ENCODE assay signal across 8 mouse cellular contexts in genomic region chr6:125330626-125331326, GRCm38 (mm10). TPM values are rescaled to one million over a fixed set of nuclear protein-coding genes. Genes with fewer than 3 reads are reported as not detected.
DNase-seq lines count a peak whose midpoint lies in the region; ATAC-seq lines count a peak whose summit lies in the region.

No protein-coding gene starts in this region.

- intact Hi-C loops in gastrocnemius, postnatal 36 days (cut with DNase I): no loop called here
- intact Hi-C loops in left cerebral cortex, postnatal 25 days (cut with DNase I): no loop called here

- H3K4me1 ChIP-seq in intestine, embryonic 15.5 days (replicated peaks): 0 out of 2 replicates have a peak, but pooled peaks cover 2% of the 10 kb centered on the region

- DNase-seq in adrenal gland, postnatal 14 days: peak; percentile 97
- DNase-seq in embryo, embryonic 10.5 days (ENCODE audit: low spot score): peak; percentile 89
- DNase-seq in gastrocnemius, postnatal 36 days: peak; percentile 84 to 90
- DNase-seq in left cerebral cortex, postnatal 25 days (ENCODE audit: low spot score in 2 of 2): peak; percentile 60 to 73
- peak; percentile 75 for DNase-seq in right cerebral cortex, postnatal 14 days

- 0 out of 2 replicates have a peak overlapping the region, but pooled peaks have one; percentile 37 for H3K27ac ChIP-seq in intestine, embryonic 15.5 days

- H3K27me3 ChIP-seq in intestine, embryonic 15.5 days (replicated peaks): no peaks in the 10 kb centered on the region

- H3K4me2 ChIP-seq in intestine, embryonic 15.5 days (replicated peaks): peak overlapping the region; percentile 82

- peak overlapping the region; percentile 57 for H3K9ac ChIP-seq in intestine, embryonic 15.5 days

- ATAC-seq in intestine, embryonic 15.5 days: peak; percentile 96
- ATAC-seq in megakaryocyte progenitor cell, adult 5-6 weeks (replicated peaks; ENCODE audit: poor library complexity): peak; percentile 72
- ATAC-seq in erythroid progenitor cell, adult 5-6 weeks (replicated peaks; ENCODE audit: low FRiP score, poor library complexity, severe bottlenecking): no peak

- peak overlapping the region; percentile 55 for H3K4me3 ChIP-seq in intestine, embryonic 15.5 days (replicated peaks)

- H3K9me3 ChIP-seq in intestine, embryonic 15.5 days: no peaks in the 10 kb centered on the region

- under 1% methylated on average over 39 of the region's 39 CpGs for WGBS in intestine, embryonic 15.5 days

- H3K36me3 ChIP-seq in intestine, embryonic 15.5 days: no peaks in the 10 kb centered on the region

RNA-seq across cellular contexts. Expression of gene Scnn1a, which starts 10.3 kb away (rescaled TPM):
- 1.0 and 1.9 TPM in 2 replicates for total RNA-seq in adrenal gland, postnatal 14 days (2021)
- total RNA-seq in gastrocnemius, postnatal 36 days (2021): under 1 TPM; 0.15 to 0.36 TPM
- polyA plus RNA-seq in intestine, embryonic 15.5 days (2015; fragmentation: Nextera tagmentation; extraction: Ambion mirVana): 2.6 and 3.3 TPM in 2 replicates
- 1 to 10 TPM; 2.4 to 2.6 TPM for total RNA-seq in left cerebral cortex, postnatal 25 days (2021)
- 21.8 and 22.9 TPM in 2 replicates for total RNA-seq in megakaryocyte progenitor cell, adult 5-6 weeks (2015)
- total RNA-seq in megakaryocyte progenitor cell, adult 5-6 weeks (2017): 0.75 and 1.7 TPM in 2 replicates
- 2.9 and 7.6 TPM in 2 replicates for total RNA-seq in erythroid progenitor cell, adult 5-6 weeks (2015; ENCODE audit: low replicate concordance)
- total RNA-seq in erythroid progenitor cell, adult 5-6 weeks (2017; ENCODE audit: low replicate concordance): not detected in 2 replicates

RNA-seq across cellular contexts. Expression of gene Ltbr, which starts 17.1 kb away (rescaled TPM):
- total RNA-seq in adrenal gland, postnatal 14 days (2021): 68.7 and 70.0 TPM in 2 replicates
- 10 to 100 TPM; 20.3 to 21.7 TPM for total RNA-seq in gastrocnemius, postnatal 36 days (2021)
- polyA plus RNA-seq in intestine, embryonic 15.5 days (2015; fragmentation: Nextera tagmentation; extraction: Ambion mirVana): 78.6 and 83.8 TPM in 2 replicates
- 1 to 10 TPM; 8.1 to 9.9 TPM for total RNA-seq in left cerebral cortex, postnatal 25 days (2021)
- 17.5 and 18.7 TPM in 2 replicates for total RNA-seq in megakaryocyte progenitor cell, adult 5-6 weeks (2015)
- 28.2 and 43.7 TPM in 2 replicates for total RNA-seq in megakaryocyte progenitor cell, adult 5-6 weeks (2017)
- total RNA-seq in erythroid progenitor cell, adult 5-6 weeks (2015; ENCODE audit: low replicate concordance): 0.84 and 5.0 TPM in 2 replicates
- total RNA-seq in erythroid progenitor cell, adult 5-6 weeks (2017; ENCODE audit: low replicate concordance): 2.8 and 3.5 TPM in 2 replicates

RNA-seq across cellular contexts. Expression of gene Tnfrsf1a, which starts 18.4 kb away (rescaled TPM):
- total RNA-seq in adrenal gland, postnatal 14 days (2021): 210 and 220 TPM in 2 replicates
- 10 to 100 TPM; 21.9 to 28.7 TPM for total RNA-seq in gastrocnemius, postnatal 36 days (2021)
- polyA plus RNA-seq in intestine, embryonic 15.5 days (2015; fragmentation: Nextera tagmentation; extraction: Ambion mirVana): 69.1 and 71.4 TPM in 2 replicates
- total RNA-seq in left cerebral cortex, postnatal 25 days (2021): 10 to 100 TPM; 11.5 to 12.7 TPM
- 56.9 and 61.8 TPM in 2 replicates for total RNA-seq in megakaryocyte progenitor cell, adult 5-6 weeks (2015)
- total RNA-seq in megakaryocyte progenitor cell, adult 5-6 weeks (2017): 56.6 and 57.1 TPM in 2 replicates
- 8.3 and 11.7 TPM in 2 replicates for total RNA-seq in erythroid progenitor cell, adult 5-6 weeks (2015; ENCODE audit: low replicate concordance)
- total RNA-seq in erythroid progenitor cell, adult 5-6 weeks (2017; ENCODE audit: low replicate concordance): 2.3 and 20.7 TPM in 2 replicates

RNA-seq across cellular contexts. Expression of gene Tuba3a, which starts 44.9 kb away (rescaled TPM):
- not detected in 2 replicates for total RNA-seq in adrenal gland, postnatal 14 days (2021)
- not detected for total RNA-seq in gastrocnemius, postnatal 36 days (2021)
- 0.14 TPM in 1 of 2 replicates, not detected in the other for polyA plus RNA-seq in intestine, embryonic 15.5 days (2015; fragmentation: Nextera tagmentation; extraction: Ambion mirVana)
- total RNA-seq in left cerebral cortex, postnatal 25 days (2021): not detected
- total RNA-seq in megakaryocyte progenitor cell, adult 5-6 weeks (2015): not detected in 2 replicates
- total RNA-seq in megakaryocyte progenitor cell, adult 5-6 weeks (2017): not detected in 2 replicates
- not detected in 2 replicates for total RNA-seq in erythroid progenitor cell, adult 5-6 weeks (2015; ENCODE audit: low replicate concordance)
- total RNA-seq in erythroid progenitor cell, adult 5-6 weeks (2017; ENCODE audit: low replicate concordance): not detected in 2 replicates

RNA-seq across cellular contexts. Expression of gene Plekhg6, which starts 49.8 kb away (rescaled TPM):
- 0.38 and 0.52 TPM in 2 replicates for total RNA-seq in adrenal gland, postnatal 14 days (2021)
- not detected for total RNA-seq in gastrocnemius, postnatal 36 days (2021)
- 7.3 and 8.9 TPM in 2 replicates for polyA plus RNA-seq in intestine, embryonic 15.5 days (2015; fragmentation: Nextera tagmentation; extraction: Ambion mirVana)
- total RNA-seq in left cerebral cortex, postnatal 25 days (2021): under 1 TPM; 0.25 to 0.39 TPM
- total RNA-seq in megakaryocyte progenitor cell, adult 5-6 weeks (2015): not detected in 2 replicates
- not detected in 2 replicates for total RNA-seq in megakaryocyte progenitor cell, adult 5-6 weeks (2017)
- not detected in 2 replicates for total RNA-seq in erythroid progenitor cell, adult 5-6 weeks (2015; ENCODE audit: low replicate concordance)
- total RNA-seq in erythroid progenitor cell, adult 5-6 weeks (2017; ENCODE audit: low replicate concordance): not detected in 2 replicates
